Mouse (Mus musculus): ENCODE results near the gene Mgarp. TPM values are rescaled to one million over a fixed set of nuclear protein-coding genes. Genes with fewer than 3 reads are reported as not detected.

Gene Mgarp
- polyA plus RNA-seq, 1 experiment: 1.7 TPM

GRCm38 (mm10) chr3:51378665-51378946 is 17.9 kb downstream of the Mgarp start:
- TF ChIP-seq POLR2A (IDR thresholded peaks at IDR 0.05; ENCODE audit: borderline replicate concordance, extremely low read depth, insufficient read depth, insufficient read length, poor library complexity, severe bottlenecking) (no peak), CTCF (IDR thresholded peaks at IDR 0.05; ENCODE audit: borderline replicate concordance, extremely low read depth, insufficient read depth, insufficient read length) (no peak)
- no peak for DNase-seq (ENCODE audit: low read depth)

GRCm38 (mm10) chr3:51377878-51378664 is 18.5 kb downstream of the Mgarp start:
- DNase-seq (ENCODE audit: low read depth): peak; percentile 75
- TF ChIP-seq CTCF (IDR thresholded peaks at IDR 0.05; ENCODE audit: borderline replicate concordance, extremely low read depth, insufficient read depth, insufficient read length): peak; percentile 47; the same call in 1 of the 2 replicates
- TF ChIP-seq POLR2A (IDR thresholded peaks at IDR 0.05; ENCODE audit: borderline replicate concordance, extremely low read depth, insufficient read depth, insufficient read length, poor library complexity, severe bottlenecking): no peak

- DNase-seq (ENCODE audit: low read depth): peak; percentile 46
- peak; percentile 57; the same call in 1 of the 2 replicates for TF ChIP-seq CTCF (IDR thresholded peaks at IDR 0.05; ENCODE audit: borderline replicate concordance, extremely low read depth, insufficient read depth, insufficient read length)
- no peak for TF ChIP-seq POLR2A (IDR thresholded peaks at IDR 0.05; ENCODE audit: borderline replicate concordance, extremely low read depth, insufficient read depth, insufficient read length, poor library complexity, severe bottlenecking)
Observed at GRCm38 (mm10) chr3:51375307-51376265, 21.0 kb downstream of the Mgarp start.

- no peak for DNase-seq (ENCODE audit: low read depth)
- TF ChIP-seq POLR2A (IDR thresholded peaks at IDR 0.05; ENCODE audit: borderline replicate concordance, extremely low read depth, insufficient read depth, insufficient read length, poor library complexity, severe bottlenecking): no peak
- TF ChIP-seq CTCF (IDR thresholded peaks at IDR 0.05; ENCODE audit: borderline replicate concordance, extremely low read depth, insufficient read depth, insufficient read length): no peak
Observed at GRCm38 (mm10) chr3:51373544-51373943, 23.0 kb downstream of the Mgarp start.

GRCm38 (mm10) chr3:51372883-51373282 is 23.7 kb downstream of the Mgarp start:
- TF ChIP-seq CTCF (IDR thresholded peaks at IDR 0.05; ENCODE audit: borderline replicate concordance, extremely low read depth, insufficient read depth, insufficient read length) (no peak), POLR2A (IDR thresholded peaks at IDR 0.05; ENCODE audit: borderline replicate concordance, extremely low read depth, insufficient read depth, insufficient read length, poor library complexity, severe bottlenecking) (no peak)
- DNase-seq (ENCODE audit: low read depth): no peak

GRCm38 (mm10) chr3:51371826-51372225 is 24.7 kb downstream of the Mgarp start:
- DNase-seq (ENCODE audit: low read depth): no peak
- no peak for TF ChIP-seq POLR2A (IDR thresholded peaks at IDR 0.05; ENCODE audit: borderline replicate concordance, extremely low read depth, insufficient read depth, insufficient read length, poor library complexity, severe bottlenecking)
- TF ChIP-seq CTCF (IDR thresholded peaks at IDR 0.05; ENCODE audit: borderline replicate concordance, extremely low read depth, insufficient read depth, insufficient read length): no peak

- DNase-seq (ENCODE audit: low read depth): no peak
- TF ChIP-seq POLR2A (IDR thresholded peaks at IDR 0.05; ENCODE audit: borderline replicate concordance, extremely low read depth, insufficient read depth, insufficient read length, poor library complexity, severe bottlenecking) (no peak), CTCF (IDR thresholded peaks at IDR 0.05; ENCODE audit: borderline replicate concordance, extremely low read depth, insufficient read depth, insufficient read length) (no peak)
Observed at GRCm38 (mm10) chr3:51368011-51368410, 28.5 kb downstream of the Mgarp start.

GRCm38 (mm10) chr3:51366926-51367325 is 29.6 kb downstream of the Mgarp start:
- no peak for TF ChIP-seq POLR2A (IDR thresholded peaks at IDR 0.05; ENCODE audit: borderline replicate concordance, extremely low read depth, insufficient read depth, insufficient read length, poor library complexity, severe bottlenecking)
- no peak for TF ChIP-seq CTCF (IDR thresholded peaks at IDR 0.05; ENCODE audit: borderline replicate concordance, extremely low read depth, insufficient read depth, insufficient read length)
- DNase-seq (ENCODE audit: low read depth): peak; percentile 30

GRCm38 (mm10) chr3:51365517-51365882 is 31.0 kb downstream of the Mgarp start:
- TF ChIP-seq POLR2A (IDR thresholded peaks at IDR 0.05; ENCODE audit: borderline replicate concordance, extremely low read depth, insufficient read depth, insufficient read length, poor library complexity, severe bottlenecking) (no peak), CTCF (IDR thresholded peaks at IDR 0.05; ENCODE audit: borderline replicate concordance, extremely low read depth, insufficient read depth, insufficient read length) (no peak)
- DNase-seq (ENCODE audit: low read depth): no peak

GRCm38 (mm10) chr3:51364703-51365516 is 31.6 kb downstream of the Mgarp start:
- DNase-seq (ENCODE audit: low read depth): peak; percentile 95
- no peak for TF ChIP-seq POLR2A (IDR thresholded peaks at IDR 0.05; ENCODE audit: borderline replicate concordance, extremely low read depth, insufficient read depth, insufficient read length, poor library complexity, severe bottlenecking)
- TF ChIP-seq CTCF (IDR thresholded peaks at IDR 0.05; ENCODE audit: borderline replicate concordance, extremely low read depth, insufficient read depth, insufficient read length): peak; percentile 81

- peak; percentile 23 for DNase-seq (ENCODE audit: low read depth)
- TF ChIP-seq CTCF (IDR thresholded peaks at IDR 0.05; ENCODE audit: borderline replicate concordance, extremely low read depth, insufficient read depth, insufficient read length) (no peak), POLR2A (IDR thresholded peaks at IDR 0.05; ENCODE audit: borderline replicate concordance, extremely low read depth, insufficient read depth, insufficient read length, poor library complexity, severe bottlenecking) (no peak)
Observed at GRCm38 (mm10) chr3:51361066-51361465, 35.5 kb downstream of the Mgarp start.

Data from brain, embryonic 14.5 days (tissue).